Mouse (Mus musculus): ENCODE results near the gene Necap2. TPM values are rescaled to one million over a fixed set of nuclear protein-coding genes. Genes with fewer than 3 reads are reported as not detected.

The Necap2 gene
- polyA plus RNA-seq, 1 experiment: 105 TPM

DNA sequence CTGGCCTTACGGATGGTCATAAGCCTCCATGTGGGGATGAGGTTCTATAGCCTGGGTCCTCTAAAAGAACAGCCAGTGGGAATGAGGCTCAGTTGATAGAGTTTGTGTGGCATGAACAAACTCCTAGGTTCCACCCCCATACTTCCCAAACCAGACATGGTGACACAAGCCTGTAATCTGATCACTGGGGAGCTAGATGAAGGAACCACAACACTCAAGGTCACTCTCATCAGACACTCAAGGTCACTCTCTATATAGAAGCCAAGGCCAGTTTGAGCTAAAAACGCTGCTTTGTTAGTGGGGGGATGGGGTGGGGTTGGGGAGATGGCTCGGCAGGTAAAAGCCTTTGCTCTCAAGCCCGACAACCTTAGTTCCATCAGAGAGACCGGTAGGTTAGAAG, 21.8 kb upstream of the Necap2 start:
- 90% methylated on average over 5 of the region's 5 CpGs for WGBS

DNA sequence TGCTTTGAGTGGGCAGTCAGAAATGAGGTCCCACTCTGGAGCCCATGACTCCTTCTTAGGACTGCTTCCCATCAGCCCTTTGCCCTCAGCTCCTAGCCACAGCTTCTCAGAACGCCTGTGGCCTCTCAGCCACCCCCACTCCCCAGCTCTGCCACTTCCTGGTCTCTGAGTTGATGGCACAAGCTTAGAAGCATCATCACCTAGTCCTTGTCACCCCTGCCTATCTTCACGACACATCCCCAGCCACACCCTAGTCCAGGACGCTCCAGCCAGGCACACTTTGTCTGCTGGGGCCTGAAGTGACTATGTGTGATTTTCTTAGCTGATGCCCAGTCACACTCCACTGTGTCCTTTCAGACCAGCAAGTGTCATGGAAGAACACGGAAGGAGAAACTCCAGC, 20.8 kb upstream of the Necap2 start:
- Histone ChIP-seq H3K27ac (ENCODE audit: control insufficient read depth, insufficient read depth, low read length) (no peak overlapping the region), H3K36me3 (ENCODE audit: control insufficient read depth, insufficient read depth, low read length) (no peaks in the 10 kb centered on the region), H3K4me3 (ENCODE audit: control insufficient read depth, insufficient read depth, low read length) (no peak overlapping the region), H3K4me1 (replicated peaks; ENCODE audit: control insufficient read depth, insufficient read depth, low read length) (no peaks in the 10 kb centered on the region), H3K27me3 (ENCODE audit: control insufficient read depth, insufficient read depth, low read length) (no peaks in the 10 kb centered on the region)
- TF ChIP-seq CTCF (IDR thresholded peaks at IDR 0.05; ENCODE audit: borderline replicate concordance, control insufficient read depth, extremely low read depth, insufficient read depth, low read length, poor library complexity) (no peak), POLR2A (IDR thresholded peaks at IDR 0.05; ENCODE audit: control insufficient read depth, extremely low read depth, insufficient read depth, low read length, poor library complexity) (no peak)
- 60% methylated on average over 4 of the region's 4 CpGs for WGBS
- no peak for DNase-seq

More for the DNA sequence above, 21.8 kb upstream of the Necap2 start:
- TF ChIP-seq POLR2A (IDR thresholded peaks at IDR 0.05; ENCODE audit: control insufficient read depth, extremely low read depth, insufficient read depth, low read length, poor library complexity) (no peak), CTCF (IDR thresholded peaks at IDR 0.05; ENCODE audit: borderline replicate concordance, control insufficient read depth, extremely low read depth, insufficient read depth, low read length, poor library complexity) (no peak)
- Histone ChIP-seq H3K36me3 (ENCODE audit: control insufficient read depth, insufficient read depth, low read length) (no peaks in the 10 kb centered on the region), H3K27ac (ENCODE audit: control insufficient read depth, insufficient read depth, low read length) (no peak overlapping the region), H3K4me3 (ENCODE audit: control insufficient read depth, insufficient read depth, low read length) (no peak overlapping the region), H3K4me1 (replicated peaks; ENCODE audit: control insufficient read depth, insufficient read depth, low read length) (no peaks in the 10 kb centered on the region), H3K27me3 (ENCODE audit: control insufficient read depth, insufficient read depth, low read length) (no peaks in the 10 kb centered on the region)
- DNase-seq: no peak

DNA sequence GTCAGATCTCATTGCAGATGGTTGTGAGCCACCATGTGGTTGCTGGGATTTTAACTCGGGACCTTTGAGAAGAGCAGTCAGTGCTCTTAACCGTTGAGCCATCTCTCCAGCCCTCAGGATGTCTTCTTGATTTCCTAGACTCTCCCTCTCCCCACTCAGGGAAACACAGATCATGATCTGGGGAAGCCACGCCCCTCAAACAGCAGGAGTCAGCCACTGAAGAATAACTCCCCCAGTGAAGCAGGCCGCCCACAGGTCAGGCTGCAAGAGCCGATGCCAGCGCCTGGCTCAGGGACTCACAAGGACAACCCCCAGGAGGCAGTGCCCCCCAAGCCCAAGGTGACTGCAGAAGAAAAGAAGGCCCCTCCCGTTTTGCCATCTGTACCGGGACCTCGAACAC, 18.6 kb upstream of the Necap2 start:
- no peaks in the 10 kb centered on the region for H3K27me3 ChIP-seq (ENCODE audit: control insufficient read depth, insufficient read depth, low read length)
- 50% methylated on average over 9 of the region's 9 CpGs for WGBS
- DNase-seq: no peak
- TF ChIP-seq POLR2A (IDR thresholded peaks at IDR 0.05; ENCODE audit: control insufficient read depth, extremely low read depth, insufficient read depth, low read length, poor library complexity) (no peak), CTCF (IDR thresholded peaks at IDR 0.05; ENCODE audit: borderline replicate concordance, control insufficient read depth, extremely low read depth, insufficient read depth, low read length, poor library complexity) (no peak)
- H3K27ac ChIP-seq (ENCODE audit: control insufficient read depth, insufficient read depth, low read length): no peak overlapping the region
- no peaks in the 10 kb centered on the region for H3K36me3 ChIP-seq (ENCODE audit: control insufficient read depth, insufficient read depth, low read length)
- no peaks in the 10 kb centered on the region for H3K4me1 ChIP-seq (replicated peaks; ENCODE audit: control insufficient read depth, insufficient read depth, low read length)
- no peak overlapping the region for H3K4me3 ChIP-seq (ENCODE audit: control insufficient read depth, insufficient read depth, low read length)

DNA sequence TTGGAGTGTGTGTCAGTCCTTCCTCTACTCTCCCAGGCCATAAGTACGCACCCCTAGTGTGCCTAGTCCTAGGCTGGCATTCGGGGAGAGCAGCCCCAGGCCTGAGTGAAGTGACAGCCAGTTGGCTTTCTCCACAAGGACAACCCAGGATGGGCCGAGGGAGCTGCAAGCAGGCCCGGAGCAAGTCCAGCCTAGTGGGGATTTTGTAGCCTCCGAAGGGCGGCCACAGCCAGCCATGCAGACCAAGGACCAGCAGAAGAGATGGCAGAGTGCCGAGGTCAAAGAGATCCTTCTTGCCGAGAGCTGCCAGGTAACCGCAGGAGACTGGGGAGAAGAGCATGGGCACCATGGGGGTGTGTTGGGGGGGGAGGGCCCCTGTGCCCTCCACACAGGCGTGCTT, 16.9 kb upstream of the Necap2 start:
- no peaks in the 10 kb centered on the region for H3K36me3 ChIP-seq (ENCODE audit: control insufficient read depth, insufficient read depth, low read length)
- H3K4me3 ChIP-seq (ENCODE audit: control insufficient read depth, insufficient read depth, low read length): no peak overlapping the region
- no peaks in the 10 kb centered on the region for H3K27me3 ChIP-seq (ENCODE audit: control insufficient read depth, insufficient read depth, low read length)
- TF ChIP-seq CTCF (IDR thresholded peaks at IDR 0.05; ENCODE audit: borderline replicate concordance, control insufficient read depth, extremely low read depth, insufficient read depth, low read length, poor library complexity) (no peak), POLR2A (IDR thresholded peaks at IDR 0.05; ENCODE audit: control insufficient read depth, extremely low read depth, insufficient read depth, low read length, poor library complexity) (no peak)
- H3K27ac ChIP-seq (ENCODE audit: control insufficient read depth, insufficient read depth, low read length): no peak overlapping the region
- 92% methylated on average over 10 of the region's 10 CpGs for WGBS
- DNase-seq: no peak
- H3K4me1 ChIP-seq (replicated peaks; ENCODE audit: control insufficient read depth, insufficient read depth, low read length): no peaks in the 10 kb centered on the region

DNA sequence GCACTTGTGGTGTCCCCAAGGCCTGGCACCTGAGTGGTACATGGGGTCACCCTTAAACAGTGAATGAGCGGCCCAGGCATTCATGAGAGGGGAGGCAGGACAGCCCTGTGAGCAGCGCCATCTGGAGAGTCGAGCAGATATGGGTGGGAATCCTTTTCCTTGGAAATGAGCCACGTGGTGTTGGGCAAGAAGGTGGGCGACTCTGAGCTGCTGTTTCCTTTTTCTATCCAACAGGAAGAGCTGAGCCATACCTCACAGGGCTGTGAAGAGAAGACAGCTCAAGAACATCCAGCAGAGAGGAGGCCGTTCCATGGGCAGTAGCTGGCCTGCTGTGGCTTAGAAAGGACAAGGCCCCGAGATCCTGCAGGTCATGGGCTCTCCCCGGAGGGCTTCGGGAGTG, 10.6 kb upstream of the Necap2 start:
- TF ChIP-seq POLR2A (IDR thresholded peaks at IDR 0.05; ENCODE audit: control insufficient read depth, extremely low read depth, insufficient read depth, low read length, poor library complexity) (no peak), CTCF (IDR thresholded peaks at IDR 0.05; ENCODE audit: borderline replicate concordance, control insufficient read depth, extremely low read depth, insufficient read depth, low read length, poor library complexity) (no peak)
- H3K4me1 ChIP-seq (replicated peaks; ENCODE audit: control insufficient read depth, insufficient read depth, low read length): no peaks in the 10 kb centered on the region
- no peaks in the 10 kb centered on the region for H3K27me3 ChIP-seq (ENCODE audit: control insufficient read depth, insufficient read depth, low read length)
- WGBS: 78% methylated on average over 9 of the region's 9 CpGs
- H3K4me3 ChIP-seq (ENCODE audit: control insufficient read depth, insufficient read depth, low read length): no peak overlapping the region
- H3K27ac ChIP-seq (ENCODE audit: control insufficient read depth, insufficient read depth, low read length): no peak overlapping the region
- no peak for DNase-seq
- no peaks in the 10 kb centered on the region for H3K36me3 ChIP-seq (ENCODE audit: control insufficient read depth, insufficient read depth, low read length)

DNA sequence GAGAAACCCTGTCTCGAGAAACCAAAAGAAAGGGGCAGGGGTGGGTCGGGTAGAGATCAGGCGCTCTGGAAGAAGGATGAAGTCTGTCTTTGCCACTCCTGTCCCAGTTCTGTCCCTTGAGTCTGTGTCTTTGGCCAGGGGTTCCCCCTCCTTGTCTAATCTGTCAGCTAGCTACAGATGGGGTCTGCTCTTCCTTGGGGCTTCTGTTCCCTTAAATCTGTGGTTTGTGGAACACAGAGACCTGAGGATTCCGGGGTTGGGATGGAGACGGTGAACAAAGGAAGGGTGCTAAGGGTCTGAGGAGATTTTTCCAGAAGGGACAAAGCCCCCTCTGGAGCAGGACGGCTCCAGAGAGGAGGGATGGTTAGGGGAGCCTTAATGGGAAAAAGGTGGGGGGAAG, 9.9 kb upstream of the Necap2 start, which contains the start of gene Spata21:
Gene Spata21, plus strand, starts transcription at position 301 of the 400 bp plus-strand sequence.
- WGBS: 82% methylated on average over 6 of the region's 6 CpGs
- Histone ChIP-seq H3K4me1 (replicated peaks; ENCODE audit: control insufficient read depth, insufficient read depth, low read length) (no peaks in the 10 kb centered on the region), H3K36me3 (ENCODE audit: control insufficient read depth, insufficient read depth, low read length) (no peaks in the 10 kb centered on the region), H3K27me3 (ENCODE audit: control insufficient read depth, insufficient read depth, low read length) (no peaks in the 10 kb centered on the region), H3K4me3 (ENCODE audit: control insufficient read depth, insufficient read depth, low read length) (no peak within 1 kb of the TSS), H3K27ac (ENCODE audit: control insufficient read depth, insufficient read depth, low read length) (no peak within 1 kb of the TSS)
- no peak for DNase-seq
- TF ChIP-seq POLR2A (IDR thresholded peaks at IDR 0.05; ENCODE audit: control insufficient read depth, extremely low read depth, insufficient read depth, low read length, poor library complexity): no peak
- no peak for TF ChIP-seq CTCF (IDR thresholded peaks at IDR 0.05; ENCODE audit: borderline replicate concordance, control insufficient read depth, extremely low read depth, insufficient read depth, low read length, poor library complexity)

DNA sequence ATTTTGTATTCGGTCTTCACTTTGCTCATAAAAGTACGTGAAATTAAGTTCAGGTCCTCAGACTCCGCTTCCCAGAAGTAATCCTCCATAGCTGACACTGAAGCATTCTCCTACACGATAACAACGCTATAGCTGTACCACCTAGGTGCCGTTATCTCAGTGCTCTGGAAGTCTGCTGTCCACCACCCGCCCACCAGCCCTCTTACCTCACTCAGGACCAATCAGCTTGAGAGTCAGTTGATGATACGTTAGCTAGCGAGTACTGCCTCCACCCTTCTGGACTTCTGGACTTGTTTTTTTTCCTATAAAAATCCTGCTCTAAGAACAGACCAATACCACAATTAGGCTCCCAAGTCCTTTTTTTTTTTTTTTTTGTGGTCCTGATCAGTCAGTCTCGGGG, 8.7 kb upstream of the Necap2 start:
- WGBS: 94% methylated on average over 10 of the region's 10 CpGs
- DNase-seq: no peak

More for the DNA sequence above, 8.7 kb upstream of the Necap2 start:
- no peak for TF ChIP-seq CTCF (IDR thresholded peaks at IDR 0.05; ENCODE audit: borderline replicate concordance, control insufficient read depth, extremely low read depth, insufficient read depth, low read length, poor library complexity)
- TF ChIP-seq POLR2A (IDR thresholded peaks at IDR 0.05; ENCODE audit: control insufficient read depth, extremely low read depth, insufficient read depth, low read length, poor library complexity): no peak
- H3K4me3 ChIP-seq (ENCODE audit: control insufficient read depth, insufficient read depth, low read length): no peak overlapping the region
- H3K4me1 ChIP-seq (replicated peaks; ENCODE audit: control insufficient read depth, insufficient read depth, low read length): no peaks in the 10 kb centered on the region
- no peaks in the 10 kb centered on the region for H3K36me3 ChIP-seq (ENCODE audit: control insufficient read depth, insufficient read depth, low read length)
- no peak overlapping the region for H3K27ac ChIP-seq (ENCODE audit: control insufficient read depth, insufficient read depth, low read length)
- no peaks in the 10 kb centered on the region for H3K27me3 ChIP-seq (ENCODE audit: control insufficient read depth, insufficient read depth, low read length)
